Mouse (Mus musculus) MEL (cell line): Measurements from ENCODE around the gene Tppp3.

Experiments
- CTCF ChIP-seq, 3 experiments: IDR thresholded peaks in 2 of 3; conservative IDR thresholded peaks in 1 of 3; 2 replicates each; pipeline ENCODE4 v1.5.1; 2011 to 2012; ENCODE audit warnings: low read length in 3 of 3, low read depth in 2 of 3, mild to moderate bottlenecking in 2 of 3, improper control_type of control experiment in 1 of 3, inconsistent platforms in 1 of 3, mixed read lengths in 1 of 3, moderate library complexity in 1 of 3; ENCODE audit not compliant: control insufficient read depth in 1 of 3, insufficient read depth in 1 of 3, poor library complexity in 1 of 3, severe bottlenecking in 1 of 3
- E2F4 ChIP-seq: IDR thresholded peaks from 2 replicates; pipeline ENCODE4 v1.6.1; 2011; ENCODE audit warnings: low read depth, low read length, improper control_type of control experiment, borderline replicate concordance
- MAFK ChIP-seq: IDR thresholded peaks from 2 replicates; pipeline ENCODE4 v1.6.1; 2011; ENCODE audit warnings: low read depth, mild to moderate bottlenecking, low read length, improper control_type of control experiment, borderline replicate concordance
- POLR2A ChIP-seq, 2 experiments: IDR thresholded peaks; 2 replicates each; pipeline ENCODE4 v1.6.1; 2011 to 2012; ENCODE audit warnings: low read length in 2 of 2, mild to moderate bottlenecking in 2 of 2, control low read depth in 1 of 2, improper control_type of control experiment in 1 of 2, low read depth in 1 of 2, moderate library complexity in 1 of 2; ENCODE audit not compliant: control insufficient read depth in 1 of 2, insufficient read depth in 1 of 2, poor library complexity in 1 of 2
- RCOR1 ChIP-seq: IDR thresholded peaks from 2 replicates; pipeline ENCODE4 v1.6.1; 2012; ENCODE audit warnings: low read depth, mild to moderate bottlenecking, inconsistent platforms, low read length, improper control_type of control experiment
- TCF12 ChIP-seq: IDR thresholded peaks from 2 replicates; pipeline ENCODE4 v1.6.1; 2014; ENCODE audit warnings: low read depth, mild to moderate bottlenecking, inconsistent platforms, low read length, improper control_type of control experiment, moderate library complexity
- USF1 ChIP-seq: IDR thresholded peaks from 2 replicates; pipeline ENCODE4 v1.6.1; 2014; ENCODE audit warnings: low read depth, mild to moderate bottlenecking, inconsistent platforms, low read length, improper control_type of control experiment, moderate library complexity
- ZC3H11A ChIP-seq: IDR thresholded peaks from 2 replicates; pipeline ENCODE4 v1.6.1; 2012; ENCODE audit warnings: low read depth, mild to moderate bottlenecking, inconsistent platforms, low read length, improper control_type of control experiment

- no peak for TF ChIP-seq TCF12
- TF ChIP-seq E2F4 = no peak
- TF ChIP-seq CTCF (IDR thresholded peaks at IDR 0.05 in 2 of 3, conservative IDR thresholded peaks at IDR 0.05 in 1 of 3; ENCODE audit: control insufficient read depth in 1 of 3, insufficient read depth in 1 of 3, low read depth in 2 of 3, low read length in 3 of 3, poor library complexity in 1 of 3, severe bottlenecking in 1 of 3) = no peak
- no peak for TF ChIP-seq ZC3H11A
- no peak for TF ChIP-seq USF1
- no peak for TF ChIP-seq MAFK
- no peak for TF ChIP-seq POLR2A (IDR thresholded peaks at IDR 0.05; ENCODE audit: control insufficient read depth in 1 of 2, insufficient read depth in 1 of 2, low read depth in 1 of 2, low read length in 2 of 2, poor library complexity in 1 of 2)
- TF ChIP-seq RCOR1 = no peak
Measured at GRCm38 (mm10) chr8:105433021-105433420, 38.3 kb downstream of the Tppp3 start.
